23 mouse cellular contexts compared by ENCODE assay signal in the genomic region with DNA sequence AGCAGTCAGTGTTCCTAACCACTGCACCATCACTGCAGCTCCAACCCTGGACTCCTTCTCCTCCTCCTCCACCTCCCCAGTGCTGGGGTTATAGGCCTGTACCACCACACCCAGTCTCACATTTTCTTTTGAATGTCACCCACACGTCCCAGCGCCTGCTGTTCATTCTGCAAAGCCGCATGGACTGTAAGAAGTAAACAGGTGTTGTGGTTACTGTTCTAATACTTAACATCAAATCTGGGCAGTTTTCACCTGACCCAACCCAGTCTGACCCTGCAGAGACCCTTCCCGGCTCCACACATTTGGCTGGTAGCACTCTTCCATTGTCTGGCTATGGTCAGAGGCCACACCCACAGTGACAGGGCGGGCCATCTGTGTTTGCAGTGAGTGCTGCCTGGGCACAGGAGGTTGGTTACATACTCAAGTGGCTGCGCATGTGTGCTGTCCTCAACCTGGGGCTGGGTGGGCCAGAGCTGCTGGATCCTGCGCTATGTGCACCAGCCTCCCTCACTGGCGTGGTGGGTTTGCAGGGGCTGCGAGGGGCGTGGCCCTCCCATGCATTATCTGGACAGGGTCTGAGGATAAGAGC. TPM values are rescaled to one million over a fixed set of nuclear protein-coding genes. Genes with fewer than 3 reads are reported as not detected.
A peak's percentile ranks its signal among the peaks of the same experiment; 100 is the strongest.
DNase-seq lines count a peak whose midpoint lies in the region; ATAC-seq lines count a peak whose summit lies in the region.
"Had no signal": no experiment of that assay in that cellular context is flagged by ENCODE, and none has a peak within 500 bp of the region (broad histone marks: within the 10 kb centered on the region; RNA-seq: fewer than 3 reads in every experiment).

No protein-coding gene starts in this region.

- no peaks in the 10 kb centered on the region for H3K9me3 ChIP-seq in heart, embryonic 13.5 days
- H3K9me3 ChIP-seq in lung, embryonic 15.5 days, result no peaks in the 10 kb centered on the region
- H3K9me3 ChIP-seq: forebrain, embryonic 13.5 days; limb, embryonic 10.5 days had no signal

- H3K4me2 ChIP-seq in heart, embryonic 13.5 days, result no peak overlapping the region
- no peak overlapping the region for H3K4me2 ChIP-seq in lung, embryonic 15.5 days
- H3K4me2 ChIP-seq: forebrain, embryonic 13.5 days; lung, embryonic 14.5 days had no signal

- H3K4me1 ChIP-seq in heart, embryonic 13.5 days, result peaks cover 54% of the 10 kb centered on the region
- H3K4me1 ChIP-seq in lung, embryonic 15.5 days, result peaks cover 8% of the 10 kb centered on the region

- ATAC-seq in heart, embryonic 13.5 days (ENCODE audit: extremely low read depth, insufficient number of reproducible peaks, low FRiP score, low TSS enrichment), result 0 out of 2 replicates have a peak, but pooled peaks have one; percentile 31
- 0 out of 2 replicates have a peak, but pooled peaks have one; percentile 12 for ATAC-seq in lung, embryonic 15.5 days (ENCODE audit: borderline replicate concordance, extremely low read depth, low FRiP score, low TSS enrichment)
- ATAC-seq: forebrain, embryonic 13.5 days; inflammation-experienced regulatory T-cells, adult 6 months had no signal

- WGBS in heart, embryonic 13.5 days, result 70% methylated on average over 10 of the region's 10 CpGs
- WGBS in lung, embryonic 15.5 days, result 71% methylated on average over 10 of the region's 10 CpGs

- no peak for DNase-seq in heart, postnatal 14 days
- no peak for DNase-seq in lung, postnatal 25 days (ENCODE audit: low spot score)
- peak; percentile 40 for DNase-seq in MN1 (ENCODE audit: low spot score)
- DNase-seq in ZHBTc4 (ENCODE audit: low read depth, low spot score), result peak; percentile 73
- no peak for DNase-seq in adipocyte (ENCODE audit: low spot score)
- DNase-seq: adrenal gland, postnatal 25 days; cerebellum, adult 11-12 months; cerebellum, postnatal 25 days; embryo, embryonic 11 days; gastrocnemius, postnatal 14 days; kidney, adult 9 months; layer of hippocampus, adult 9-11 months; lung, embryonic 14.5 days; retina, postnatal 1 day; thymus, postnatal 25 days had no signal

- intact Hi-C loops in heart, postnatal 14 days (cut with DNase I), result no loop called here

- H3K9ac ChIP-seq in heart, embryonic 13.5 days, result no peak overlapping the region
- no peak overlapping the region for H3K9ac ChIP-seq in lung, embryonic 15.5 days
- H3K9ac ChIP-seq: forebrain, embryonic 13.5 days; lung, embryonic 14.5 days had no signal

- H3K36me3 ChIP-seq in heart, embryonic 13.5 days, result peaks cover 11% of the 10 kb centered on the region; the same call in 1 of the 2 replicates
- 0 out of 2 replicates have a peak, but pooled peaks cover 5% of the 10 kb centered on the region for H3K36me3 ChIP-seq in lung, embryonic 15.5 days

- no peak overlapping the region for H3K4me3 ChIP-seq in heart, embryonic 13.5 days
- no peak overlapping the region for H3K4me3 ChIP-seq in lung, embryonic 15.5 days
- H3K4me3 ChIP-seq: forebrain, embryonic 13.5 days; left cerebral cortex, adult 2 months; limb, embryonic 10.5 days had no signal

- 0 out of 2 replicates have a peak overlapping the region, but pooled peaks have one; percentile 24 for H3K27ac ChIP-seq in heart, embryonic 13.5 days (replicated peaks)
- H3K27ac ChIP-seq in lung, embryonic 15.5 days, result no peak overlapping the region
- H3K27ac ChIP-seq: forebrain, embryonic 13.5 days; left cerebral cortex, adult 2 months; limb, embryonic 10.5 days had no signal

- H3K27me3 ChIP-seq in heart, embryonic 13.5 days (replicated peaks), result no peaks in the 10 kb centered on the region
- H3K27me3 ChIP-seq in lung, embryonic 15.5 days, result no peaks in the 10 kb centered on the region
- H3K27me3 ChIP-seq: forebrain, embryonic 13.5 days; Patski had no signal

RNA-seq across cellular contexts. Expression of gene Mok, which starts 38.8 kb away (rescaled TPM):
- polyA plus RNA-seq in heart, embryonic 13.5 days (2015; fragmentation: Nextera tagmentation; extraction: Ambion mirVana), result 2.7 and 3.5 TPM in 2 replicates
- under 1 TPM; 0.65 to 0.78 TPM for total RNA-seq in heart, postnatal 14 days (2021)
- 7.1 and 7.4 TPM in 2 replicates for polyA plus RNA-seq in lung, embryonic 15.5 days (2015; fragmentation: Nextera tagmentation; extraction: Ambion mirVana)
- polyA plus RNA-seq: liver, adult 2 months had no signal

RNA-seq across cellular contexts. Expression of gene Zfp839, which starts 48.1 kb away (rescaled TPM):
- polyA plus RNA-seq in heart, embryonic 13.5 days (2015; fragmentation: Nextera tagmentation; extraction: Ambion mirVana), result 4.1 and 4.3 TPM in 2 replicates
- total RNA-seq in heart, postnatal 14 days (2021), result 1 to 10 TPM; 7.9 to 8.0 TPM
- polyA plus RNA-seq in lung, embryonic 15.5 days (2015; fragmentation: Nextera tagmentation; extraction: Ambion mirVana), result 4.7 and 6.2 TPM in 2 replicates

Comparison
In these comparisons a context has a peak if more than half of its experiments do, and no peak if none do; other contexts are left out.
1. DNase-seq: peak in MN1 (single experiment) and ZHBTc4 (single experiment); none in heart, postnatal 14 days (0 of 2), lung, postnatal 25 days (single experiment) and adipocyte (single experiment).